Mouse (Mus musculus): ENCODE results near the gene Inpp1. TPM values are rescaled to one million over a fixed set of nuclear protein-coding genes. Genes with fewer than 3 reads are reported as not detected.

Gene Inpp1
- 43.5 and 43.7 TPM in 2 replicates for polyA plus RNA-seq (2015; fragmentation: Nextera tagmentation; extraction: Ambion mirVana)

DNA sequence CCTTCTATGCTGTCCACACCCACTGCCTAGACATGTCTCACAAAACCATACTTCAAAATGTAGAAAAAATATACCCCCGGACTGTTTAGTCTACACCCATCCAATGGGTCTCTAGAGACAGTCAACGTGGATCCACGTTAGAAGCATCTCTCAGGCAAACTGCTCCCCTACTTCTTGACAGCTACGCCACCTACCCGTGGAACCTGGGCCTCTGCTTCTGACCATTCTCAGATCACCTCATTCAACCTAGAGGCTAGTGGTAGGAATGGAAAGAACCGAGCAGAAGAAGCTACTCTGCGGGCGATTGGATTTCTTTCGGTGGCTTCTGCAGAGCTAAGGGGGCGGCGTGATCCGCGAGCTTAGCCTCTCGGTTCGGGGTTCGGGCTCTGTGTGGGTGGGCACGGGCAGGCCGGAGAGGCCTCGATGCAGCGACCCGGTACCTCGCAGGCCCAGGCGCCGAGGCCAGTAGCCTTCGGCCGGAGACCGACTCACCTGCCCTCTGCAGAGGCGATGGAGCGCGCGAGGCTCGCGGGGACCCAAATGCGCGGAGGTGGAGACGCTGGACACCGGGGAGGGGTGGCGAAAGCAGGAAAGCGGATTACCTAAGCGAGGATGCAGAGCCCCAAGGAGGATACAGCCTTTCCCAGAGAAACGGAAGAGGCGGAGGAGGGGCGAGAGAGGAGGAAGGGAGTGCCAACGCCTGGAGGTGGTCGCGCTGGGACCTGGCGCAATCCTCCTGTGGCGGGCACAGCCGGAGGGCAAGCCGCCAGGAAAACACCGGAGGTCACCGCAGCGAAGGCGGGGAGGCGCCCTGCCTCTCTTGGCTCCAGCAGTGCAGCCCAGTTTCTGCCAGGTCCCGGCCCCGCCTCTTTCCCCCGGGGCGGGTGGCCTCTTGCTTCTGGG is at the start of gene Inpp1:
Inpp1 (minus strand) TSS at position 779 of the 903 bp plus-strand sequence.
- DNase-seq (ENCODE audit: low spot score): peak; percentile 75

DNA sequence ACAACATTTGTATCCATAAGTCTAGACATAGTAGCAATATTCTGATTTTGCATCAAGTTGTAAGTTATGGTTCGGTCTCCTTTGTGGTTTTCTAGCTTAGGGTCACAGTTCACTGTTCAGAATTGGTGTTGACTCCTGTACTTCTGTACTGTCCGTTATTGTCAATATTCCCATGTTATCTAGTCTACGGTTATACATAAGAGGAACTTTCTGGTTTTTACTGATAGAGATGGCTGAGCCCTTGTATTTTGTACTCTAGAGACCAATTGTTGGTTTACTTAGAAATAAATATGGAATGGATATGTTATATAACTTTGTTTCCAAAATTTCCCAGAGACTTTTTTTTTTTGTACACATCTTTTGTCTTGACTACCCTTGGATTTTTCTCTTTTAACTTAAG is 48.5 kb upstream of the Inpp1 start:
- no peak for DNase-seq (ENCODE audit: low spot score)

GRCm38 (mm10) chr1:52864220-52864619 is 46.7 kb upstream of the Inpp1 start:
- no peak for DNase-seq (ENCODE audit: low spot score)

DNA sequence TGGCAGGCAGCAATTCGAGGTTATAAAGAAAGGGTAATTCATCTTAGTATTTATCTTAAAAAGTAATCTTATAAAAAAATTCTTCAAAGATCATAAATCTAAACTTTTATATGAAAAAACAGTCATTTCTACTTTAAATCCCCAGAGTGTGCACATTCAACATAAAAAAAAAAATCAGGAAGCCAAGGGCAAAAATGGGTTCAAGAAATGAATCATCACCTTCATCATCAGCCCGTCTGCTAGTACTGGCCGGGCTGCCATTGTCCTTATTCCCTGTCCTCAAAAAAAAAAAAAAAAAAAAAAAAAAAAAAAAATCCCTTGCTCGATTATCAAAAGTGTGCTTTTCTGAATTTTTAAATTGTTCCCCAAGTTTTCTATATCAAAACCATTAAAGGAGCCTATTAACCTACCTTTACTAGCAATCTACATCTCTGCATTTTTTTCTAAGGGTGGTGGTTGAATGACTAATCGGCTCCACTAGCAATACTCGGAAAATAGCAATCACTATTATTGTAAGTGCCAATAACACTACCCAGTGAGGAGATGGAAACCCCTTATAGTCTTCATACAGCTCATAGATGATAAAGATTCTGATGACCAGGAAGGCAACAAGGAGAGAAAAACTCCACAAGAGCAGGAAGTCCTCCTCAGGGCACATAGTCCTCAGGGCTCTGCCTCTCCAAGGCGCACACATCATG is 38.6 kb upstream of the Inpp1 start:
- no peak for DNase-seq (ENCODE audit: low spot score)

- peak; percentile 64 for DNase-seq (ENCODE audit: low spot score)
These were observed 36.5 kb upstream of the Inpp1 start for GRCm38 (mm10) chr1:52854029-52854428.

- no peak for DNase-seq (ENCODE audit: low spot score)
These were observed 31.9 kb upstream of the Inpp1 start for GRCm38 (mm10) chr1:52849422-52849821.

GRCm38 (mm10) chr1:52846556-52846955 is 29.1 kb upstream of the Inpp1 start:
- DNase-seq (ENCODE audit: low spot score): no peak

GRCm38 (mm10) chr1:52844782-52845665 is 27.5 kb upstream of the Inpp1 start, which contains the start of gene Hibch:
Hibch (plus strand) TSS chr1:52844929.
- DNase-seq (ENCODE audit: low spot score): peak; percentile 98

DNA sequence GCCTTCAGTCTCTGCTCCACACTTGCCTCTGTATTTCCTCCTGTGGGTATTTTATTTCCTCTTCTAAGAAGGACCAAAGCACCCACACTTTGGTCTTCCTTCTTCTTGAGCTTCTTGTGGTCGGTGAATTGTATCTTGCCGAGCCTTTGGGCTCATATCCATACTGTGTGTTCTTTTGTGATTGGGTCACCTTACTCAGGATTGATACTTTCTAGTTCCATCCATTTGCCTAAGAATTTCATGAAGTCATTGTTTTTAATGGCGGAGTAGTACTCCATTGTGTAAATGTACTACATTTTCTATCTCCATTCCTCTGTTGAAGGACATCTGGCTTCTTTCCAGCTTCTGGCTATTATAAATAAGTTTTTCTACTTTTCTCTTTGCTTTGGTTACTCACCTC is 26.9 kb upstream of the Inpp1 start:
- DNase-seq (ENCODE audit: low spot score): no peak

DNA sequence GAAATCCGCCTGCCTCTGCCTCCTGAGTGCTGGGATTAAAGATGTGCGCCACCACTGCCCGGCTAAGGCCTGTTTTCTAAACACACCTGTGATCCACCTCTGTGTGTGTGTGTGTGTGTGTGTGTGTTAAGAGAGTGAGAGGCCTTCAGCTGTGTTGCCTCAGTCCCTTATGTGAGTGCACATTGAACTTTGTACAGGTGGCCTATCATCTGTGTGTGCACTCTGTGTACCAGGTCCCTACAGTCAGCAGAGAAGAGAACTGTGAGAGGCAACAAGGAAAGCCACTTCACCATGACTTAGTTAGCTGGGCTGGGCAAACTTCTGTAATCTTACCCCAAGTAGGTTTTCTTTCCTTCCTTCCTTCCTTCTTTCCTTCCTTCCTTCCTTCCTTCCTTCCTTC is 21.6 kb upstream of the Inpp1 start:
- DNase-seq (ENCODE audit: low spot score): no peak

GRCm38 (mm10) chr1:52817813-52818147 is 292 bp upstream of the Inpp1 start:
- DNase-seq (ENCODE audit: low spot score): no peak

DNA sequence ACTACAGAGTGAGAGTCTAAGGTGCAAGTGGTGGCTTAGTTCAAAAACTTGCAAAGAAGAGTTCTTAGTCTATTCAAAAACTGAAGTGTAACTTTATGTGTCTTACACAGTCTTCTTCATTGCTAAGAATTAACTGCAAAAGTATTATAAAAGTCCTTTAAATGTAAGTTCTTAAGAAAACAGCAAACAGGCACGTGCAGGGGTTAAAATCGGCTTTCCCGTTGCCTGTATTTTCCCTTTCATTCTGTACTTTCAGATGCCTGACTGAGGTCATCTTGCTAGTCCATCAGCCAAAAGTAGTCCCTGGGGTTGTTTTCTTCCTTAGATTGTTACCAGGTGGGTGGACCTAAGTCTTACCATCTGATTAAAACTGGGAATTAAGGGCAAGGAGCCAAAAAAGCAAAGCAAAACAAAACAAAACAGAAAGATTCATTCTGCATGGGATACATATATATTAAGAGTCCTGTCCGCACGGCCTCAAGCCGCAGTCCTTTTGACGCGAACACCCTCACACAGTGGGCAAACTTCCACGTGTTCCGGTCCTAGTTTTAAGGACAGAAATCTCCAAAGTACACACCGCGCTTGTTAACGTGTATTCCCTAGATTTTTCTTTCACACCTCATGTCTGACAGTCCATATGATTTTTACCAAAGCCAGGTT is 1.1 kb downstream of the Inpp1 start:
- DNase-seq (ENCODE audit: low spot score): no peak

DNA sequence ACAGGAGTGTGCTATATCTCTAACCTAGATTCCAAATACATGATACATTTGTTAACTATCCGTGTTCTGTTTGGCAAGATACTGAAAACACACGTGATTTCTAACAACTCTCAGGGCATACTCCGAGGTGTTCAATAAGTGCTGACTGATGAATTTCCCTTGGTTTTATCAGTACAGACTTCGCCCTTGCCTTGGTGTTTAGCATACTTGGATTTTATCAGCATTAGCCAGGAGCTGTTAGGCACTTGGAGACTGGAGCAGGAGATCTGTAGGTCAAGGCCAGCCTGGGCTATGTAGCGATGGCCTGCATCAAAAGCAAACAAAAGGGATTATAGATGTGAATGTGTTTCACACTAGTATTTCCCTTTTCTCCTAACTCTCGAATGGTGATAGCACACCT is 9.0 kb downstream of the Inpp1 start:
- DNase-seq (ENCODE audit: low spot score): no peak

DNA sequence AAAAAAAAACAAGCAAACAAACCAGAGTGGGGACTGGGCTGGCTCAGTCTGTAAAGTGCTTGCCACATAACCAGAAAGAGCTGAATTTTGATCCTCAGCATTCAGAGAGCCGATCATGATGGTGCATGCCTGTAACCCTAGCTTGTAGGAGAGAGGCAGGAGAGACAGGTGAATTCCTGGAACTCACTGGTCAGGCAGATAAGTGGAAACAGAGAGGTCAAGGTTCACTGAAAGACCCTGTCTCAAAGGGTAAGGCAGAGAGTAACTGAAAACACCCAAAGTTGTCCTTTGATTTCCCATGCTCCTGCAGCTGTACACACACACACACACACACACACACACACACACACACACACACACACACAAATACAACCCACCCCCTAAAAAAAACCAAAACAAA is 12.4 kb downstream of the Inpp1 start:
- DNase-seq (ENCODE audit: low spot score): no peak

DNA sequence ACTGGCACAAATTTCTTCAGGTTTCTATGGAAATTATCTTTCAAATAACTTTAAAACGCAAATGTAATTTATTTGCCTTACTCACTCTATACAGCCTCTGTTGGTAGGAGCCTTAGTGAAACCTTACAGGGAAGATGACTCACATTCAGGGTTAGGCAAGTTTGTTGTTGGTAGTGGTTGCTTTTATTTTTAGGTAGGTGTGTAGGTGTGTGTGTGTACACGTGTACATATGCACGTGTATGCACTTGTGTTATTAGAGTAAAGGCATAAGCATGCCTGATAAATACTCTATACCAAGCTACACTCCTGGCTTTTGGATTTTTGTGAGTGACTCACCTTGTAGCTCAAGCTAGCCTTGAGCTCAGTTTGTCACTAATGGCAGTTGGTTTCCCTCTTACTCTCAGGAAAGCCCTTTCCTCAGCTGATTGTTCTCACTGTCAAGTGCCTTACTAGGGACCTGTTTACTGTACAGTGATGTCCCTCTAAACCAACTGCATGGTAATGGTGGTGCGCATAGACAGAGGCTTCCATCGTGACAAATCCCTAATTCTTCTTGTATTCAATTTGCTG is 15.0 kb downstream of the Inpp1 start:
- DNase-seq (ENCODE audit: low spot score): no peak

- DNase-seq (ENCODE audit: low spot score): no peak
These were observed 15.8 kb downstream of the Inpp1 start for GRCm38 (mm10) chr1:52801651-52802050.

DNA sequence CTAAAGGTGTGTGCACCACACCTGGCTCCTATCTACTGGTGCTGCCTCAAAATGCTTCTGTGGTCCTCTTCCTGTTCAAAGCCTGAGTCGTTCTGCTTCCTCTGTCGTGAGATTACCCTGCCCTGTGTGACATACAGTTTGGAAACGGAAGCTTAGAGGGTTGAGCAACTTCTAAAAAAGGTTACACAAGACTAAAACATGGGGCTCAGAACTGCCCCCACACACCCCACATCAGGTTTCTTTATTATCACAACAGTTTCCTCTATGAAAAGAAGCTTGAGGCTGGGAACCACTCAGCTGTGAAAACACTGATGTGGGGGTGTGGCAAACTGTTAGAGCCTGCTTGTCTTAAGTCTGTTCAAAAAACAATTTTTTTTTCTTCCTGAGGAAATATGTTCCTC is 17.1 kb downstream of the Inpp1 start:
- DNase-seq (ENCODE audit: low spot score): peak; percentile 77

- no peak for DNase-seq (ENCODE audit: low spot score)
These were observed 17.7 kb downstream of the Inpp1 start for GRCm38 (mm10) chr1:52799772-52800171.

DNA sequence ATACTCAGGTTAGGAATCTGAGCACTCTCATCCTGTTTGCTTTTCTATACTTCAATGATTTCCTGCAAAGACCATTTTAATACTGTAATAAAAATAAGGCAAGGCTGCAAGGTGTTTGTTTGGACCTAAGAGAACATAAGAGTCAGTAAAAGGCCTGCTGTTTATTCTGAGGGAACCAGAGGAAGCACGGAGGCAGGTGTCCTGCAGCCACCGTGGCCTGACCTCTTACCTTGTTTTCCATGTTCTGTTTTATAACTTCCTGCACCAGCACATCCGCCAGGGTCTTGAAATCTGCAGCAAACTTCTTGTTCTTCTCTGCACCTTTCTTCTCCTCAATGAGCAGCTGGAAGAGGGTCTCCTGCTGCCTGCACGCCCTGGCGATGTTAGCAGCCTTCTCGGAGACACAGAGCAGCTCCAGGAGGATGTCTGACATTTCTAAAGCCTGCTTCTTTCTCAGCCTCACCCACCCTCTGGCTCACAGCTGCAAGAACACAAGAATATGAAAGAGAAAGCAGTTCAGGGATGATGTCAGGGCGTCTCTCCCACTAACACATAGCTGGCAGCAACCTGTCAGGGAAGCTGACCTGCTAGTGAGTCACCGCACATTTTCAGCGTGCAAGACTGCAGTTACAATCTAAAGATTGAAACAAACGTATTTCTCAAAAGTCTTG is 18.3 kb downstream of the Inpp1 start:
- DNase-seq (ENCODE audit: low spot score): peak; percentile 55

- no peak for DNase-seq (ENCODE audit: low spot score)
These were observed 21.6 kb downstream of the Inpp1 start for GRCm38 (mm10) chr1:52795927-52796326.

Measured in thymus, postnatal 0 days (tissue).